Mouse (Mus musculus) limb, embryonic 14.5 days (tissue): ENCODE measurements at regions not wholly inside any gene's neighbourhood (a gene's known extent, or its start where the extent isn't known, plus 50 kb on each side); places are given as distances from the start of the nearest gene placed in this dataset. TPM values are rescaled to one million over a fixed set of nuclear protein-coding genes. Genes with fewer than 3 reads are reported as not detected.

Experiments
- ATAC-seq: fragments of 200-750 bp; cut with Nextera tagmentation; 2 replicates; pipeline ENCODE4 v1.8.0; 2017; ENCODE audit warnings: low read depth, moderate number of reproducible peaks, moderate TSS enrichment; ENCODE audit not compliant: low FRiP score
- DNase-seq: peaks from one replicate; pipeline ENCODE4 v3.0.0-alpha.2; 2015; ENCODE audit warnings: low spot score
- H3K27ac ChIP-seq: fragments of 300-500 bp; sonication (generic); replicated peaks from 2 replicates; pipeline ENCODE4 v1.5.1; 2014; ENCODE audit warnings: low read depth, mild to moderate bottlenecking, low read length, moderate library complexity, mixed read lengths
- H3K27me3 ChIP-seq: fragments of 300-500 bp; sonication (generic); 2 replicates; pipeline ENCODE4 v1.6.1; 2014; ENCODE audit warnings: low read length, mixed read lengths; ENCODE audit not compliant: control insufficient read depth, insufficient read depth
- H3K36me3 ChIP-seq: fragments of 300-500 bp; sonication (generic); 2 replicates; pipeline ENCODE4 v1.6.1; 2014; ENCODE audit warnings: mild to moderate bottlenecking, low read length, moderate library complexity, mixed read lengths; ENCODE audit not compliant: control insufficient read depth, insufficient read depth
- H3K4me1 ChIP-seq: fragments of 300-500 bp; sonication (generic); 2 replicates; pipeline ENCODE4 v1.6.1; 2014; ENCODE audit warnings: antibody characterized with exemption, low read length, mixed read lengths; ENCODE audit not compliant: control insufficient read depth, insufficient read depth
- H3K4me2 ChIP-seq: fragments of 300-500 bp; sonication (generic); replicated peaks from 2 replicates; pipeline ENCODE4 v1.6.1; 2014; ENCODE audit warnings: low read depth, mild to moderate bottlenecking, low read length, moderate library complexity; ENCODE audit not compliant: severe bottlenecking
- H3K4me3 ChIP-seq: fragments of 300-500 bp; sonication (generic); replicated peaks from 2 replicates; pipeline ENCODE4 v1.5.1; 2014; ENCODE audit warnings: low read length
- H3K9ac ChIP-seq: fragments of 300-500 bp; sonication (generic); 2 replicates; pipeline ENCODE4 v1.6.1; 2014; ENCODE audit warnings: mild to moderate bottlenecking, low read depth, low read length, moderate library complexity; ENCODE audit not compliant: severe bottlenecking
- H3K9me3 ChIP-seq: fragments of 300-500 bp; sonication (generic); 2 replicates; pipeline ENCODE4 v1.6.1; 2016; ENCODE audit warnings: low read length; ENCODE audit not compliant: control insufficient read depth
- POLR2A ChIP-seq: fragments of 200-500 bp; IDR thresholded peaks from 2 replicates; pipeline ENCODE4 v1.8.0; 2012; ENCODE audit warnings: inconsistent platforms, mild to moderate bottlenecking, moderate library complexity, borderline replicate concordance; ENCODE audit not compliant: insufficient read depth, insufficient read length; ENCODE audit errors: extremely low read depth
- WGBS: fragments of 180-500 bp; shearing (Covaris S2); extraction: QIAGEN DNeasy Blood & Tissue Kit; methylation state at CpG from one replicate; pipeline ENCODE4 v1.1.7; 2014; 5-methylcytosine and 5-hydroxymethylcytosine counted together
- microRNA-seq: library from miRNA; unstranded; fragments of <30 nt; microRNA quantifications from one replicate; pipeline ENCODE4, GENCODE M21; 2016

GRCm38 (mm10) chr5:50125676-50126075 lies 66.9 kb upstream of the Adgra3 start:
- no peak for DNase-seq
- peaks cover 10% of the 10 kb centered on the region; the same call in 1 of the 2 replicates for H3K4me1 ChIP-seq
- no peaks in the 10 kb centered on the region for H3K36me3 ChIP-seq
- H3K9me3 ChIP-seq: no peaks in the 10 kb centered on the region
- no peak overlapping the region for H3K4me2 ChIP-seq
- no peak overlapping the region for H3K27ac ChIP-seq
- no peaks in the 10 kb centered on the region for H3K27me3 ChIP-seq
- no peak for TF ChIP-seq POLR2A
- 79% methylated on average over 2 of the region's 2 CpGs for WGBS
- no peak for ATAC-seq
- H3K4me3 ChIP-seq: no peak overlapping the region
- H3K9ac ChIP-seq: no peak overlapping the region

GRCm38 (mm10) chr5:50122829-50123241 lies 64.0 kb upstream of the Adgra3 start:
- no peak overlapping the region for H3K4me2 ChIP-seq
- peak; percentile 77 for DNase-seq
- TF ChIP-seq POLR2A: no peak
- 0 out of 2 replicates have a peak overlapping the region, but pooled peaks have one; percentile 26 for H3K27ac ChIP-seq
- WGBS: 6% methylated on average over 1 of the region's 1 CpGs
- no peak overlapping the region for H3K9ac ChIP-seq
- H3K9me3 ChIP-seq: no peaks in the 10 kb centered on the region
- H3K27me3 ChIP-seq: no peaks in the 10 kb centered on the region
- peaks cover 10% of the 10 kb centered on the region; the same call in 1 of the 2 replicates for H3K4me1 ChIP-seq
- ATAC-seq: peak; percentile 90
- no peak overlapping the region for H3K4me3 ChIP-seq
- no peaks in the 10 kb centered on the region for H3K36me3 ChIP-seq

- DNase-seq (no peak), ATAC-seq (no peak)
- H3K4me1 ChIP-seq: peaks cover 10% of the 10 kb centered on the region; the same call in 1 of the 2 replicates
- H3K36me3 ChIP-seq: no peaks in the 10 kb centered on the region
- no peaks in the 10 kb centered on the region for H3K9me3 ChIP-seq
- no peak overlapping the region for H3K27ac ChIP-seq
- H3K4me3 ChIP-seq: no peak overlapping the region
- WGBS: 68% methylated on average over 1 of the region's 1 CpGs
- no peaks in the 10 kb centered on the region for H3K27me3 ChIP-seq
- no peak overlapping the region for H3K4me2 ChIP-seq
- TF ChIP-seq POLR2A: no peak
- H3K9ac ChIP-seq: no peak overlapping the region
These were observed 61.1 kb upstream of the Adgra3 start for GRCm38 (mm10) chr5:50119860-50120259.

Small RNA genes lying in the stretch of these regions (microRNA-seq; reads per million reads assigned to microRNA genes)
- not detected for gene Mir8117
